10 mouse cellular contexts compared by ENCODE assay signal in the genomic region with DNA sequence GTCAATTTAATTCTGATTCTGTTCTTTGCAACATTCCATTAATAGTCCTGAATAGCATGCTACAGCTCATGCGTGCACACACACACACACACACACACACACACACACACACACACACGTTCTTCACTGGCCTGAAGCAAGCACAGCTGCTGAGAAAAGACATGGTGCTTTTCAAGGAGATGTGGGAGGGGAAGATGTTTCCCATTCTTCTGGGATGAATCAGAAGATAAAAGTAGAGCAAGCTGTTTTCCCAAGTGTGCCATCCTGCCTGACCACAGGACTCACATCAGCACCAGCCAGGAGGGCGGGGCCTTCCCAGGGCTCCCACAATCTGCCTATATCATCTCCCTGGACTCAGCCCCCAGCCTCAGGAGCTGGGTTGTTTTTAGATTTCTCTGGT. TPM values are rescaled to one million over a fixed set of nuclear protein-coding genes. Genes with fewer than 3 reads are reported as not detected.
A peak's percentile ranks its signal among the peaks of the same experiment; 100 is the strongest.
DNase-seq lines count a peak whose midpoint lies in the region; ATAC-seq and TF ChIP-seq lines count a peak whose summit lies in the region.
"Had no signal": no experiment of that assay in that cellular context is flagged by ENCODE, and none has a peak within 500 bp of the region (broad histone marks: within the 10 kb centered on the region; RNA-seq: fewer than 3 reads in every experiment).

No protein-coding gene starts in this region.

- no peak for TF ChIP-seq EP300 in heart, postnatal 0 days (IDR thresholded peaks at IDR 0.05; ENCODE audit: low read depth)

- H3K9ac ChIP-seq in heart, postnatal 0 days (replicated peaks; ENCODE audit: low read depth, low read length), result no peak overlapping the region
- H3K9ac ChIP-seq in heart, embryonic 12.5 days, result no peak overlapping the region
- no peak overlapping the region for H3K9ac ChIP-seq in liver, embryonic 12.5 days
- H3K9ac ChIP-seq: heart, embryonic 15.5 days; stomach, embryonic 15.5 days had no signal

- H3K4me1 ChIP-seq in heart, postnatal 0 days (ENCODE audit: control insufficient read depth, insufficient read depth), result no peaks in the 10 kb centered on the region
- H3K4me1 ChIP-seq in heart, embryonic 12.5 days (replicated peaks), result peaks cover 8% of the 10 kb centered on the region; the same call in 1 of the 2 replicates
- H3K4me1 ChIP-seq in liver, embryonic 12.5 days, result no peaks in the 10 kb centered on the region
- H3K4me1 ChIP-seq: heart, embryonic 15.5 days; stomach, embryonic 15.5 days had no signal

- H3K4me3 ChIP-seq in heart, postnatal 0 days (ENCODE audit: low read depth, low read length), result no peak overlapping the region
- no peak overlapping the region for H3K4me3 ChIP-seq in heart, embryonic 12.5 days
- no peak overlapping the region for H3K4me3 ChIP-seq in gastrocnemius, adult 2 months
- no peak overlapping the region for H3K4me3 ChIP-seq in liver, embryonic 12.5 days
- H3K4me3 ChIP-seq: heart, embryonic 15.5 days; stomach, embryonic 15.5 days had no signal

- no peaks in the 10 kb centered on the region for H3K27me3 ChIP-seq in heart, postnatal 0 days (ENCODE audit: control insufficient read depth, insufficient read depth, low read length)
- H3K27me3 ChIP-seq in heart, embryonic 12.5 days (replicated peaks), result no peaks in the 10 kb centered on the region
- no peaks in the 10 kb centered on the region for H3K27me3 ChIP-seq in liver, embryonic 12.5 days (replicated peaks)
- H3K27me3 ChIP-seq: CH12.LX; heart, embryonic 15.5 days; stomach, embryonic 15.5 days had no signal

- no peaks in the 10 kb centered on the region for H3K36me3 ChIP-seq in heart, postnatal 0 days (replicated peaks; ENCODE audit: control insufficient read depth, insufficient read depth, low read length)
- H3K36me3 ChIP-seq in heart, embryonic 12.5 days, result no peaks in the 10 kb centered on the region
- no peaks in the 10 kb centered on the region for H3K36me3 ChIP-seq in liver, embryonic 12.5 days
- H3K36me3 ChIP-seq: heart, embryonic 15.5 days; stomach, embryonic 15.5 days had no signal

- intact Hi-C loops in gastrocnemius, adult 2 months (cut with DNase I), result no loop called here

- H3K4me2 ChIP-seq in heart, postnatal 0 days (ENCODE audit: low read depth, low read length), result no peak overlapping the region
- no peak overlapping the region for H3K4me2 ChIP-seq in heart, embryonic 12.5 days
- H3K4me2 ChIP-seq in liver, embryonic 12.5 days, result no peak overlapping the region
- H3K4me2 ChIP-seq: heart, embryonic 15.5 days; stomach, embryonic 15.5 days had no signal

- H3K27ac ChIP-seq in heart, postnatal 0 days (ENCODE audit: low read depth), result no peak overlapping the region
- H3K27ac ChIP-seq in heart, embryonic 12.5 days (ENCODE audit: poor library complexity, severe bottlenecking), result no peak overlapping the region
- peak overlapping the region; percentile 66 for H3K27ac ChIP-seq in gastrocnemius, adult 2 months
- no peak overlapping the region for H3K27ac ChIP-seq in liver, embryonic 12.5 days
- H3K27ac ChIP-seq: heart, embryonic 15.5 days; stomach, embryonic 15.5 days had no signal

- TF ChIP-seq CTCF in heart, postnatal 0 days (IDR thresholded peaks at IDR 0.05; ENCODE audit: low read depth), result no peak
- TF ChIP-seq CTCF in gastrocnemius, adult 2 months (IDR thresholded peaks at IDR 0.05), result no peak

- WGBS in heart, postnatal 0 days, result 54% methylated on average over 3 of the region's 3 CpGs
- 51% methylated on average over 3 of the region's 3 CpGs for whole genome bisulfite sequencing in heart, embryonic 12.5 days
- WGBS in liver, embryonic 12.5 days (ENCODE audit: insufficient replicate concordance), result 69% methylated on average over 3 of the region's 3 CpGs

- ATAC-seq in heart, postnatal 0 days (ENCODE audit: insufficient read depth, low read depth), result 0 out of 2 replicates have a peak, but pooled peaks have one; percentile 10
- no peak for ATAC-seq in heart, embryonic 12.5 days (ENCODE audit: insufficient number of reproducible peaks, low FRiP score)
- ATAC-seq in liver, embryonic 12.5 days, result no peak

- no peak for DNase-seq in heart, postnatal 0 days (ENCODE audit: low spot score)
- peak; percentile 53 for DNase-seq in right cerebral cortex, adult 18-20 months
- DNase-seq in right cerebral cortex, postnatal 25 days, result no peak
- DNase-seq in gastrocnemius, adult 2 months, result peak; percentile 70
- DNase-seq in testis, postnatal 14 days (ENCODE audit: low spot score), result peak; percentile 31

- no peaks in the 10 kb centered on the region for H3K9me3 ChIP-seq in heart, postnatal 0 days (replicated peaks; ENCODE audit: control insufficient read depth, low read length)
- H3K9me3 ChIP-seq in heart, embryonic 12.5 days (replicated peaks), result no peaks in the 10 kb centered on the region
- no peaks in the 10 kb centered on the region for H3K9me3 ChIP-seq in liver, embryonic 12.5 days (replicated peaks)
- H3K9me3 ChIP-seq: heart, embryonic 15.5 days; stomach, embryonic 15.5 days had no signal

RNA-seq across cellular contexts. Expression of gene Snn, which starts 35.9 kb away (rescaled TPM):
- 78.3 and 91.9 TPM in 2 replicates for total RNA-seq in heart, postnatal 0 days (2014; rRNA removed; ENCODE audit: low replicate concordance)
- 32.0 and 36.6 TPM in 2 replicates for polyA plus RNA-seq in heart, postnatal 0 days (2015; fragmentation: Nextera tagmentation; extraction: Ambion mirVana)
- 38.7 and 39.4 TPM in 2 replicates for polyA plus RNA-seq in heart, embryonic 12.5 days (2016; fragmentation: Nextera tagmentation; extraction: Ambion mirVana)
- total RNA-seq in gastrocnemius, adult 2 months (2021), result 1 to 10 TPM; 2.7 to 3.1 TPM
- 4.9 and 6.0 TPM in 2 replicates for polyA plus RNA-seq in liver, embryonic 12.5 days (2016; fragmentation: Nextera tagmentation; extraction: Ambion mirVana)

RNA-seq across cellular contexts. Expression of gene Litaf, which starts 41.1 kb away (rescaled TPM):
- 77.1 and 78.2 TPM in 2 replicates for total RNA-seq in heart, postnatal 0 days (2014; rRNA removed; ENCODE audit: low replicate concordance)
- 53.8 and 55.7 TPM in 2 replicates for polyA plus RNA-seq in heart, postnatal 0 days (2015; fragmentation: Nextera tagmentation; extraction: Ambion mirVana)
- polyA plus RNA-seq in heart, embryonic 12.5 days (2016; fragmentation: Nextera tagmentation; extraction: Ambion mirVana), result 63.6 and 64.5 TPM in 2 replicates
- total RNA-seq in gastrocnemius, adult 2 months (2021), result 1 to 10 TPM; 4.8 to 9.3 TPM
- 31.7 and 34.8 TPM in 2 replicates for polyA plus RNA-seq in liver, embryonic 12.5 days (2016; fragmentation: Nextera tagmentation; extraction: Ambion mirVana)

Comparison
In these comparisons a context has a peak if more than half of its experiments do, and no peak if none do; other contexts are left out.
1. DNase-seq: peak in right cerebral cortex, adult 18-20 months (single experiment), gastrocnemius, adult 2 months (single experiment) and testis, postnatal 14 days (single experiment); none in heart, postnatal 0 days (single experiment) and right cerebral cortex, postnatal 25 days (single experiment).